Mouse (Mus musculus) frontal cortex, postnatal 14 days (tissue): ENCODE measurements around the gene Tent4b.

Experiments
- DNase-seq, 2 experiments: peaks; one replicate each; pipeline ENCODE4 v3.0.0; 2022; ENCODE audit warnings: low spot score in 2 of 2

Tent4b gene

DNA sequence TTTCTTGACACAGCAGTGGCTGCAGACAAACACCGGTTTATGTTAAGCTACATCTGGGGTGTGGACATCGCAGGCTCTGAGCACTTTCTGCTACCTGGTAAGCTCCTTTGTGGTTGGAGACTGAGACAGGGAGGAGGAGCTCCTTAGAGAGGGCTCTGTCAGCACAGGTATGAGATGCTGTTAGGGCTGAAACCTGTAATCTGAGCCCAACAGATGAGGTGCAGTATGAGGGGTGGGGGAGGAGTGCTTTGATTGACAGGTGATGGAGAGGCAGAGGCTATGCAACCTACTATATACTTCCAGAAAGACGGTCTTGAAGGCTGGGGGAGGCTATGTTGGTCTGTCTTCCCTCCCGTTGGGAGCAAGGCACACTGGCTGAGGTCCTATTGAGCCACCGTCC, 80.2 kb downstream of the Tent4b start:
- no peak for DNase-seq

DNA sequence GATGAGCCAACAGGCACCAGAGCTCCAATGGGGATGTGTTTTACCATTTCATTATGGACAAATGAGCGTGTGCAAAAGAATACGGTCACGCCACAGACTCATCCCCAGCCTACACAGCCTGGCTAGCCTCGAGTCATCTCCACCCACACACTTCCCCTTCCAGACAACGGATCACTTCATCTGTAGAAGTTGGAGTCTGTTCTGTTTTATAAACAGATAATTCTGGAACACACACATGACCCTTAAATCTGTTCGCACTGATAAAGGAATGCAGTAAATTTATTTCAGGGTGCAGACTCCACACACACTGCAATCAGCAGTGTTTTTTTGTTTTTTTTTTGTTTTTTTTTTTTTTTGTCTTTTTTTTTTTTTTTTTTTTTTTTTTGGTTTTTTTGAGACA, 80.7 kb downstream of the Tent4b start:
- DNase-seq = no peak

DNA sequence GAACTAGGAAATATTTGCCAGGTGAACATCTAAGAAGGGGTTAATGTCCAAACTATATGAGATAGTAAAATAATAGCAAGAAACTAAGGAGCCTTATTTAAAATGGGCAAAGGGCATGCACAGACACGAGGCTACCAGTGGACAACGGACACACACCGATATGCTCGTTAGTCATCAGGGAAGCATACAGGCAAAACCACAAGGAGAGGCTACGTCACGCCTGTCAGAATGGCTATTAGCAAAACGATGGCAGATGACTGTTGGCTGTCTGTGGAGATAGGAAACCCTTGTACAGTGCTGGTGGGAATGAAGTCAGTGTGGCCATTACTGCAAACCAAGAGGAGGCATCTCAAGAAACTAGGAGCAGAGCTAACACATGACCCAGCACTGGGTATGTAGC, 81.9 kb downstream of the Tent4b start:
- DNase-seq = no peak

DNA sequence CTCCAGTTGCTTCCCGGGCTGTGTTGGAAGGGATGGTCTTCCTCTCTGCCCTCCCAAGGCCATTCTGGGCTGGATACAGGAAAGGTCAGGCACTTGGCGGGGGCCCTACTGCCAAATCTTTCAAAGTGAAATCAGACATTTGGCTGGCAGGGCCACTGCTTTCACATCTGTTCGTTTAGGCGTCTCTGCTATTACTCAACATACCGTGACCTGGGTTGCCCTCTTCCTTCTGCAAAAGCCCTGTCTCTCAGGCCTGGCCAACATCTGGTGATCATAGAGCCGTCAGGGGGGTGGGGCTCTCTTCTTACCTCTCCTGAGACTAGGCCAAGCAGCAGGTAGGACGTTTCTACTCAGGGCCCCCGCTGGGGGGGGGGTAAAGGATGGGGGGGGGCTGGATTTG, 83.7 kb downstream of the Tent4b start:
- DNase-seq = no peak

DNA sequence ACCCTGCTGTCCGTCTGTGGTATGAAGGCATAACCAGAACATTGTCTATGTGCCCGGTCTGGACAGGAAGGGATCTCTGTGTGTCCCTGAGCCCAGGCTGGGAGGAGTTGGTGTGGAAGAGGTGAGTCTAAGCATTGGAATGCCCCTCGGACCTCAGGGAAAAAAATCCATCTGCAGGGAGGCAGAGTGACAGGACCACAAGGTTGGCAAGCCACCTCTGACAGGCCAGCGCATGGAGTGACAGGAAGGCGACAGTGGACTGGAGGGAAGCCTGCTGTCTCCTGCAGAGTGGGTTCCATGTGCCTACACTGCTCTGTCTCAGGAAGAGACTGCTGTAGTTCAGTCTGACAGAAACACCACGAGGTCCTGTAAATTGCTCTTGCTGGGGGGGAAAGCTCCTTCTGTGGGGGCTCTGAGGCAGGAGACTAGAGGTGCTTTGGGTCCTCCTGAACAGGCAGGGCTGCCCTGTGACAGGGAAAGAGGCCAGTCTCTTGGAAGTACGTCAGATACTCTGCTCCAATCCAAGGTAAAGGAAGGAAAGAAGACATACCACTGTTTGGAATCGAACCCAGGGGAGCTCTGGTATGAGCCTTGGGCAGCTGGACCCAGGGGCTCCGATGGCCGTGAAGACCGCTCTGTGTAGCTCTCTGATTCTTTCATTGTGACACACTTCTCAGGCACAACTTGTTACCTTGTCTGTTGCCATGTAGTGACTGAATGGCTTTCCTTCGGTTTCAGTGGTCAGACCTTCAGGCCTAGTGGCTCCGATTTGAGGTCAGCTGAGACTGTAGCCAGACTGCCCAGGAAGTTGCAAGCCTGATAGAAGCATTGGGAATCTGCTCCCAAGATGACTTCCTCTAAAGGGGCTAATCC, 84.5 kb downstream of the Tent4b start:
- no peak for DNase-seq

DNA sequence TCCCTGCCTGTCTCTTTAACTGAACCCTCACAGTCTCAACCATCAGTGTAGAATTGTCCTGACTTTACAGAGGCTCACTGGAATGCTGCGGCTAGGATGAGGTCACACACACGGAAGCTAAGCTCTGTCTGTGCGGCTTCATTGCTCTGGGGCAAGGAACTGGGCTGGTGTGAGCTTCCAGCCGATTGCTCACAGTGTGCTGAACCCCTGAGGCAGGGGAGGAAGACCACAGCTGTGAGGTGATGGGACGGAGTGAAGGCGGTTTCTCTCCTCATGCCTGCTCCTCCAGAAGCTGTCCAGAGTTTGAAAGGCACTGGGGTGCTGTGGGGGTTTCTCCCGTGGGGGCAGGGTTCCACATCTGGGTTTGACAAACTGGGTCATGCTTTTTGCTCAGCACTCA, 85.7 kb downstream of the Tent4b start:
- no peak for DNase-seq

DNA sequence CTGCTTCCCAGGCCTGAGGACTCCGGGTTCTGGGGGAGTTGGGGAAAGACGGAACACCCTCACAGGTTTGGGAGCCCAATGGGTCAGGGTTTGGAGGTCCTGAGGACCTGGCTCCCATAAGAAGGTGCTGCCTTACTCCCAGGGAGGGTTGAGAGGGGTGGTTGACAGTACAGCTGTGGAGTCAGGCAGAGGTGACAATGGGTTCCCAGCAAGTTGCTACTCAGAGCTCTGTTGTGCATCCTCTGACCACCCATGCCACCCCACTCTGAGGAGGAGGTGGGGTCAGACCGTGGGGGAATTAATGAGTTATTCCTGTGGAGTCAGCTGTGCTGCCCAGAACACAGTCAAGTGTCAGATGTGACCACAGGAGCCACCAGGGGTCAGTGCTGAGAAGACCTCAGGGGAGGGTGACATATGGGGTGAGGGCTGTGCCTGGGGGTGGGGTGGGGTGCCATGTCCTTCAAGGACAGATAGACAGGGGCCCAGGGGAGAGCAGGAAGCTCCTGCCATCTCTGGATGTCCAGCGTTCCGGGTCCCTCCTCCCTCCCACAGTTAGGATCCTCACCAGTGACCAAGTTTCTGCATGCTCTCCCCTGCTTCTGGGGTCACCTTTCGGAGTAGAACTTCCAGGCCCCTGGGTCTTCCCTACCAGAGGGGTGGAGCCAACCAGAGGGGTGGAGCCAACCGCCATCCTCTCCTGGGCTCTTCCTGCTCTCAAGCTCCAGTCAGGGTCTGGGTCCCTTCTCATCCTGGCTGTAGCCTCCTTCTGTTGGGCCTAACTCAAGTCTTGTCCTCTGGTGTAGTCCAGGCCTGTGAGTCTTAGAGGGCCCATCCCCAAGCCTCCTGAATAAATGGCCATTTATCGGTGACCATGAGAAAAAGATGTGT, 86.7 kb downstream of the Tent4b start:
- no peak for DNase-seq

DNA sequence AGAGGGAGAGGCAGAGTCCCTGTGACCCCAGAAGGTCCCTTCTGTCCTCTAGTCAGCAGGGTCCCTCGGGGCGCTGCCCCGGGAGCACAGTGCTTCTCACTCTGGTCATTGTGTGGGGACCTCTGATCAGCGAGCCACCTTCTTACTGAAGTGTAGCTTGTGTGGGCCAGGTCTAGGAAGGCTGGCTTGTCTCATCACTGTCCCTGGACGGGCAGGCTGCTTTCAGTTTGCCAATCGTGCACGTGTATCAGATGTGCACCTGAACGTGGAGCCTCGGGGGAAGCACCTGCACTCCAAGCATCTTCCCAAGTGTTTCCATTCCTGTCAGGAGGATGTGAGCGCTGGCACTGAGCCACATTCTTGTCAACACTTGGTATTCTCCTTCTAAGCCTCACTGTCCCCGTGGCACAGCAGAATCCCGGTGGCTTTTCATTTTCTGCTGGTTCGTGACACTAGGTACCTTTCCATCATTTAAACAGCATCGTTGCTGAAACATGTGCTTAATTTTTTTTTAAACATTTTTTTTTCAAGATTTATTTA, 87.5 kb downstream of the Tent4b start:
- no peak for DNase-seq

DNA sequence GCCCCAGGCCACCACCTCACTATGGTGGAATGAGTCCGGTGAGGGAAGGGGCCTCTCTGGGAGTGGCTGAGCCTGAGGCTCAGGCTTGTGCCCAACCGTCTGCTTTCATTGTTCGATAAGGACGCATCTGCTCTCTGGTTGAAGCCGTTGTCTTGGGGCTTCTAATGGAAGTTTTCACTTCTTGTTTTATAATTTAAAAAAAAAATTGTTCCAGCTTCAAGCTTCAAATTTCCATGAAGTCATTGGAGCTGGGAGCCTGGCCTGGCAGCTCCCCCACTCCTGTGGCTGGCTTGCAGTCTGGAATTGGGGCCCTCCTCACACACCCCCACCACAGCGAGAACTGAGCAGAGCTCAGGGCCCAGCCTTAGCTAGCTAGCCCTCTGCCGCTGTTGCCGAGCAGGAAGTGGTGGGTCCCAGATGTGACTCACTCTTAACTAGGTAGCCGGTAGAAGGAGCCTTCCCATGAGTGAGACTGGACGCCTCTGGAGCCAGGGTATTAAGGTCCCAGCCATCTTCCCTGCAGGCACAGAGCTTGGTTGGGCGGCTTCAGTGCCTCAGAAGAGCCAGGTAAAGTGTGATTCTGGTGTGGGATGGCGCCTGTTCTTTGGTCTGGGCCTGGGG, 89.7 kb downstream of the Tent4b start:
- DNase-seq = no peak

DNA sequence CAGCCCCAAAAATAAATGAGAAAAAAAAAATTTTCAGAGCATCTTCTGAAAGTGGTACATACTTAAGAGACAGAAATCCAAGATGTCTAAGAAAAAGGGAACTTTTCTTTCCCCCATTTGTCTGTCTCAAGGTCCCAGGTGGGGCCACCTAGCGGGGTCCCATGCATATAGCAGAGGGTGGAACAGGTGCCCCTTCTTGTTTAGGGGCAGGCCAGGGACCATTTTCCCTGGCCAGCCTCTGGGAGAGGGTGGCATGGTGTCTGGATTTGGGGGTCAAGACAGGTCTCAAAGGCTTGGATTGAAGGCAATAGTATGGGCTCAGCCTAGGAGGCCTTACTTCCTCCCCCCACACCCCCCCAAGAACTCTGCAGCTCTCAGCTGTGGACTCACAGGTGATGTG, 90.9 kb downstream of the Tent4b start:
- no peak for DNase-seq

DNA sequence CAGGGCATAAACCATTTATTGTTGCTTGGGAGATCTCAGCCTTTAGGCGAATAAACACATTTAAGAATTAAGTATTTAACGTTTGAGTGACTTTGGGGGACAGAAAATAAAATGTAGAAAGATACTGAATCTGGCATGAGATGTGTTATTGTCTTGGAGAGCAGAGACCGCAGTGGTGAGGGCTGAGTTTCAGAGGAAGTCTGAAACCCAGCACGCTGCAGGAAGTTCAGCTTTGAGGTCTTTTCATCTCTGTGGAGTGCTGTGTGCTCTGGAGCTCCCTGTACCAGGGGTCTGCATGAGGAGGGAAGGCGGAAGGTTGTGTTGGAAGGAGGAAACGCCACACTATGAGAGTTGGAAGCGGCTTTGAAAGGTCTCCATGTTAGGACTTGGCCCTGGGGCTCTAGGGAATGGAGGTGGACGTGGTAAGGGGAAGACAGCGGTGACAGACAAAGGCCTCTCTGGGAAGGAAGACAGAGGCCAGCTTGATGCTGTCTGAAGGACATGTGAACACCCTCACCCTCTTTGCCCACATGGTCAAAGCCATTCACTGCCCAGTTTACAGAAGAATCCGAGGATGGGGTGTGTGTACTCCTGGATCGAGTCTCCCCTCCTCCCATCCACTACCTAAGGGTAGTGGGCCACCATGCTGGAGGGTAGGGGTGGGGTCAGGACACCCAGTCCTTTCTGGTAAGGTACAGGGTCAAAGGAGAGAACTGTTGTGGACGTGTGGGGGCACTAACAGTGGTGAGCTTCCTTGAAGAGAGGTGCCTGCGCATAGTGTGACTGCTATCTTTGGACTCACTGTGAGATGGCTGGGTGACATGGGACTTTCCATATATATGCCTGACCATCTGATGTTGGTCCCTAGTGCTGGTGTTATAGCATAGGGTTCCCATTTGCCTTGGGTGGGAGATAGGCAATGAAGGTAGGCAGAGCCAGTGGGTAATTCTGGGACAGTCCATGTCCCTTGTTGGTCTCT, 91.6 kb downstream of the Tent4b start:
- DNase-seq = no peak

DNA sequence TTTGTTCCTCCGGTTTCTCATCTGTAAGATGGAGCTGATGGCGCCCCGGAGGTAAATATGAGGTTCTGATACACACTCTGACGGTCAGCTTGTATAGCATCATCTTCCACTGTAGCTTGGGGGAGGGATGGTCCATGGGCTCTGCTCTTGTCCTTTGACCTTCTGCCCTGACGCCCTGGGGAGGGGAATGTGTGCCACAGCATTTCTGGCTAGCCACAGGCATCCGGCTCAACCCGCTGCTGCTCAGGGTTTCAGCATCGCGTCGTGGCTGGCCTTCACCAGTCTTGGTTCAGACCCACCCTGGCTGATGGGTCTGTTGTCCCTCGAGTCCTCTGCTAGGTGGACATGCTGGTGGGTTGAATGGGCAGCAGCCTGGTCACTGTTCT, 92.3 kb downstream of the Tent4b start:
- no peak for DNase-seq

DNA sequence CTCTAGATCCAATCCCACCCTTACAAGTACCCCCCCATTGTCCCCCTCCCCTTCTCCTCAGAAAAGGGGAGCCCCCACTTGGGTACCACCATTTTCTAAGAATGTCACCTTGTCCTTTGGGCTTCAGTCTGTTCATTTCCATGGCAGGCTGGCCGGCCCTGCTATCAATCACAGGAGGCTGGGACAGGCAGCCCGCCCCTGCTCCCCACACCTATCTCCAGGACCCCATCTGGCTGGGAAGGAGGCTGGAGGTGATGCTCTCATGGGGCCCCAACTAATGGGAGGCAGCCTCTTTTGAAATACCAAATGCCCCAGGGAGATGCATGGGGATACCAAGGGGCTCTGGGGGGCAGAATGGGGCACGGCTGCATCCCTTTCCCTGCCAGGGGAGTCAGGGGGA, 93.9 kb downstream of the Tent4b start:
- DNase-seq = no peak

DNA sequence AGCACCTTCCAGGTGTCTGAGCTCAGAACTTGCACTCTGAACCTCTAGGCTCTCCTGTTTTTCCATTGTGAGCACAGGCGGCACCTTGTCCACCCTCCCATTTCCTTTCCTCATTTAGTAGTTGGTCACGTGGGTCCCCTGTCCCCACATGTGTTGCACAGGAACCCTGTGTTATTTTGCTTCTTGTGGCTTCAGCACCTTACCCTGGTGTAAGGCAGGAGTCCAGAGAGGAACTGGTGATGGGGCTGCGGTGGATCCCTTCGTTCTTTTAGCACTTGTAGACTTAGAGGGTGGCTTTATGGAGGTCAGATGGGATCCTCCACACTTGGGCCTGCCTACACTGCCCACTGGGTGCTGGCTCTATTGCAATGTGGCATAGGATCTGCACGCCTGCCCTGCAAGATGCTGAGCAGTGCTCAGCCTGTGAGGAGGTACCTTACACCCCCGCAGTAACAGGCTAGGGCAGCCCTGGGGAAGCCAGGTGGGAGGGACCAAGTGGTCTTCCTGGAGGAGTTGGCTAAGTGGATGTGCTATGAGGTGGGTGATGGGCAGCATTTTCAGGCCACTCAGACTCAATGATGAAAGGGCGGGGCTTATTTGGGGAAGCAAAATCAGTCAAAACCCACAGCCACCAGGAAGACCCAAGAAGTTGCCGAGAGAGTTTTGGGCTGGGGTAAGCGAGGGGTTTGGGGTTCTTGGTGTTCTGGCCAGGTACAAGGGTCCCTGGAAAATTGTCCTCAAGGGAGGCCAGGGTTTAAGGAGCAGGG, 94.8 kb downstream of the Tent4b start:
- no peak for DNase-seq

DNA sequence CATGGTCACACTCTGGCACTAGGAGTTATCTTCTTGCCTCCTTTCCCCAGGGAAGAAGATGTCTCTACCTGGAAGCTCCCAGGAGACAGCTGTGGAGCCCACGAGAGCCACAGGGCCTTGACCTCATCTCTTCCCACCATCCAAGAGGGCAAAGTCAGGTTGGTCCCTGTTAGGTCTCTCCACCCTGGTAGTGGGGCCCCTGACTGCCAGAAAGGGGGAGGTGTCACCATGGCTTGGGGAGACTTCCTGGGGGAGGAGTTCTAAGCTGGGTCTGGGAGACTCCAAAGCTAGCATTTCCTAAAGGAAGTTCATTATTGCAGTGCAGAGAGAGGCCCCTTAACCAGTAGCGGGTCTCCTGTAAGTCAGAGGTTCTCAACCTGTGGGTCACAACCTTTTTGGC, 96.0 kb downstream of the Tent4b start:
- DNase-seq = no peak

DNA sequence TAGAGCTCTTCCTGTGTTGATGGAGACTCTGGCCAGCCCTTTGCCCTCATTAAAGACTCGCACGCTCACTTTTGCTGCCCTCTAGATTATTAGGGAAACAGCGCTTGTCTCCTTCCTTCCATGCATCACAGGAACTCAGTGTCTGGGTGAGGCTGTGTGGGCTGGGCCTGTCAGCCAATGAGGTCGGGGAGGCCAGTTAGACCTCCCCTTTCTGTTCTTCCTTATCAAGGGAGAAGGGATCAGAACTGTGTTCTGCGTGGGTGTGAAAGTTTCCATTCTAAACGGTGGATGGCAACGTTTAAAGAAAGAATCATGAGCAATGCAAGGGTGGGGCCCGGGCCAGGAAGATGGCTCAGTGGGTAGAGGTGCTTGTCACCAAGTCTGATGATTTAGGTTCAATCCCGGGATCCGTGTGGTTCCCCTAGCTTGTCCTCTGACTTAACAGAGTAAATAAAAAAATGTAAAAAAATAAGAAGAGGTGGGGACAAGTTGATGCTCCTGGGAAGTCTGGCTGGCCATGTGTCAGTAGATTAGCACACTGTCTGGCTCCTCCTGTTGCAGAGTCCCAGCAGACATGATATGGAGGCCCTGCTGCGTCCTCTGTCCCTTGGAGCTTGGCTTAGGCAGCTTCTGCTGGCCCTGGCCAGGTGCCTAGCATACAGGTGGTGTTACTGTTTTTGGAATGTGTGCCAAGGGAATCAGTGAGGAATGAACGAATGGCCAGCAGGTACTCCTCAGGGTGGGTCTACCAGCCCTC, 99.1 kb downstream of the Tent4b start:
- no peak for DNase-seq

DNA sequence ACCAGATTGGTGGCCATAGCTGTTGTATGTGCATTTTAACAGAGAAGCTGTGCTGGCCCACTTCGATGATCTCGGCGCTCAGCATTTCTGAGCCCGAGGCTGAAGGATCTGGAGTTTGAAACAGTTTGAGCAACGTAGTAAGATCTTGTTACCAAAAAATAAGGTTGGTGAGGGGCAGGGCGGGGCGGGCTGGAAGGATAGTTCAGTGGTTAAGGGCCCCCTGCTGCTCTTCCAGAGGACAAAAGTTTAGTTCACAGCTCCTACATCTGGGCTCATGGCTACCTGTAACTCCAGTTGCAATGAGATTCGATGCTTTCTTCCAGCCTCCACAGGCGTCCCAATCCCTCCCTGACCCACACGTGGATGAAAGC, 99.7 kb downstream of the Tent4b start:
- no peak for DNase-seq

DNA sequence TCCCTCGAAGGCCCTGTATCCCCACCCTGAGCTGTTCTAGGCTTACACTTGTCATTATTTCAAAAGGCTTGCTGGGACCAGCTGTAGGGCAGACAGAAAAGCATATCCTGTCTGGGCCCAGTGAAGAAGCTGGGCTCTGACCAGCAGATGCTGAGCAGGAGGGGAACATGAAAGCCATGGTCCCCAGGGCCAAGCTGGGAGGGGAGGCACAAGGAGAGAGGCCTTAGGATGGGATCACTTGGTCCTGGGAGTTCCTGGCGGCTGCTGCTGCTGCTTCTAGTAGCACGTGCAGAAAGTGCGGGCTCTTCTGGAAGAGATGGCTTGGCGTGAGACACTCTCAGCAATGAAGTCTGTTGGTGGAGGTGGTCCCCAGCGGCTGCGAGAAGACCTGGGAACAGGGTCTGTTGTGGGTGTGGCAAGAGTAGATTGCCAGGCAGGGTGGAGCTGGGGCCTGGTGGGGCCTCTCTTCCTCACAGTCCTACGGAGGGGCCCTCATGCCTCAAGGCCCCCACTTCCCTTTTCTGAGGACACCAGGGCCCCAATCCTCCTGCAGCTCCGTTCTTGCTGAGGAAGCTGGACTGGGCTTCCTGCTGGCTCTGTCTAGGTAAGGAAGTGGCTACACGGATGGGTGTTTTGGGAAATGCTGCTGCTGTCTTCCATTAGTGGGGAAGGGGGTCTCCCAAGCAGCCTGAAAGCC, 101.0 kb downstream of the Tent4b start:
- DNase-seq = no peak
